Mouse (Mus musculus) monocyte, adult 2 months (primary cell): ENCODE measurements around the gene Rnf141.

Source experiments
- DNase-seq, 2 experiments: peaks; one replicate each; pipeline ENCODE4 v3.0.0; 2022; ENCODE audit warnings: low spot score in 2 of 2, low read depth in 1 of 2

Rnf141 gene

GRCm38 (mm10) chr7:110797722-110798409 is 46.4 kb downstream of the Rnf141 start:
- DNase-seq = no peak

GRCm38 (mm10) chr7:110796367-110797051 is 47.7 kb downstream of the Rnf141 start:
- DNase-seq = peak; percentile 60 to 77

GRCm38 (mm10) chr7:110794722-110795121 is 49.5 kb downstream of the Rnf141 start:
- no peak for DNase-seq

- no peak for DNase-seq
These were observed 51.4 kb downstream of the Rnf141 start for GRCm38 (mm10) chr7:110792834-110793233.

- no peak for DNase-seq
These were observed 52.1 kb downstream of the Rnf141 start for GRCm38 (mm10) chr7:110792201-110792600.

- DNase-seq = no peak
These were observed 53.4 kb downstream of the Rnf141 start for GRCm38 (mm10) chr7:110790878-110791277.

- no peak for DNase-seq
These were observed 56.9 kb downstream of the Rnf141 start for GRCm38 (mm10) chr7:110787310-110787709.

GRCm38 (mm10) chr7:110785741-110786146 is 58.5 kb downstream of the Rnf141 start:
- DNase-seq = no peak

- no peak for DNase-seq
These were observed 59.3 kb downstream of the Rnf141 start for GRCm38 (mm10) chr7:110784965-110785364.

GRCm38 (mm10) chr7:110782845-110783478 is 61.3 kb downstream of the Rnf141 start:
- no peak for DNase-seq

GRCm38 (mm10) chr7:110782135-110782534 is 62.1 kb downstream of the Rnf141 start:
- DNase-seq = no peak

- no peak for DNase-seq
These were observed 63.0 kb downstream of the Rnf141 start for GRCm38 (mm10) chr7:110781231-110781711.

- no peak for DNase-seq
These were observed 63.7 kb downstream of the Rnf141 start for GRCm38 (mm10) chr7:110780520-110780919.

- DNase-seq = no peak
These were observed 64.6 kb downstream of the Rnf141 start for GRCm38 (mm10) chr7:110779605-110780111.

- no peak for DNase-seq
These were observed 65.3 kb downstream of the Rnf141 start for GRCm38 (mm10) chr7:110778933-110779332.

GRCm38 (mm10) chr7:110777146-110778001 is 66.9 kb downstream of the Rnf141 start:
- no peak for DNase-seq

- no peak for DNase-seq
These were observed 69.6 kb downstream of the Rnf141 start for GRCm38 (mm10) chr7:110774674-110775073.

GRCm38 (mm10) chr7:110774077-110774476 is 70.2 kb downstream of the Rnf141 start:
- DNase-seq = no peak

- peak; percentile 18 to 36 for DNase-seq
These were observed 70.9 kb downstream of the Rnf141 start for GRCm38 (mm10) chr7:110773204-110774002.

GRCm38 (mm10) chr7:110772343-110772742 is 71.9 kb downstream of the Rnf141 start:
- no peak for DNase-seq
